Mouse (Mus musculus) CH12.LX (cell line): ENCODE data around the gene Farp1. TPM values are rescaled to one million over a fixed set of nuclear protein-coding genes. Genes with fewer than 3 reads are reported as not detected.

Source experiments
- DNase-seq: peaks from one replicate; pipeline ENCODE4 v3.0.0-alpha.2; 2013; ENCODE audit errors: extremely low read depth
- H3K27ac ChIP-seq: 2 replicates; pipeline ENCODE4 v1.5.1; 2012; ENCODE audit warnings: low read depth, mild to moderate bottlenecking, control low read depth, moderate library complexity; ENCODE audit not compliant: insufficient read depth
- H3K27me3 ChIP-seq: replicated peaks from 2 replicates; pipeline ENCODE3; 2012; ENCODE audit warnings: inconsistent platforms
- H3K36me3 ChIP-seq, 2 experiments: replicated peaks in 1 of 2; 2 replicates each; pipeline versions ENCODE3 to v1.6.1; 2012; ENCODE audit warnings: inconsistent platforms in 1 of 2, low read length in 1 of 2, mild to moderate bottlenecking in 1 of 2, mixed read lengths in 1 of 2, moderate library complexity in 1 of 2; ENCODE audit not compliant: control insufficient read depth in 1 of 2, insufficient read depth in 1 of 2
- H3K4me1 ChIP-seq, 2 experiments: 2 replicates each; pipeline ENCODE4 v1.6.1; 2012; ENCODE audit warnings: inconsistent platforms in 1 of 2, moderate library complexity in 1 of 2; ENCODE audit not compliant: insufficient read depth in 2 of 2, control insufficient read depth in 1 of 2
- H3K4me2 ChIP-seq: 2 replicates; pipeline ENCODE4 v1.6.1; 2012; ENCODE audit warnings: low read depth, mild to moderate bottlenecking, control low read depth; ENCODE audit not compliant: poor library complexity, insufficient read depth, severe bottlenecking
- H3K4me3 ChIP-seq, 3 experiments: fragments of 150-350 bp in 1 of 3; sonication (generic) in 1 of 3; replicated peaks in 1 of 3; 2 replicates each; pipeline versions ENCODE3 to v1.5.1; 2011 to 2012; ENCODE audit warnings: low read depth in 2 of 3, low read length in 2 of 3, mild to moderate bottlenecking in 2 of 3, moderate library complexity in 2 of 3, control low read depth in 1 of 3, improper control_type of control experiment in 1 of 3, inconsistent platforms in 1 of 3, mixed read lengths in 1 of 3; ENCODE audit not compliant: poor library complexity in 1 of 3
- H3K79me2 ChIP-seq: replicated peaks from 2 replicates; pipeline ENCODE4 v1.6.1; 2012; ENCODE audit warnings: mild to moderate bottlenecking, moderate library complexity; ENCODE audit not compliant: control insufficient read depth, poor library complexity, insufficient read depth, severe bottlenecking; ENCODE audit errors: extremely low read depth
- H3K9ac ChIP-seq: 2 replicates; pipeline ENCODE4 v1.6.1; 2012; ENCODE audit warnings: low read depth, mild to moderate bottlenecking, control low read depth, moderate library complexity; ENCODE audit not compliant: insufficient read depth
- H3K9me3 ChIP-seq: replicated peaks from 2 replicates; pipeline ENCODE3; 2012; ENCODE audit warnings: low read length, inconsistent platforms, mixed read lengths
- BHLHE40 ChIP-seq: IDR thresholded peaks from 2 replicates; pipeline ENCODE4 v1.6.1; 2011; ENCODE audit warnings: mild to moderate bottlenecking, low read depth, low read length, improper control_type of control experiment
- CHD1 ChIP-seq: IDR thresholded peaks from 2 replicates; pipeline ENCODE4 v1.6.1; 2012; ENCODE audit warnings: low read depth, low read length, improper control_type of control experiment, inconsistent platforms
- CHD2 ChIP-seq: IDR thresholded peaks from 2 replicates; pipeline ENCODE4 v1.6.1; 2011; ENCODE audit warnings: low read length, improper control_type of control experiment
- CTCF ChIP-seq, 2 experiments: IDR thresholded peaks in 1 of 2; conservative IDR thresholded peaks in 1 of 2; 2 replicates each; pipeline ENCODE4 v1.5.1; 2011 to 2012; ENCODE audit warnings: low read depth in 2 of 2, low read length in 2 of 2, improper control_type of control experiment in 1 of 2, inconsistent platforms in 1 of 2, mild to moderate bottlenecking in 1 of 2, moderate library complexity in 1 of 2
- E2F4 ChIP-seq: IDR thresholded peaks from 2 replicates; pipeline ENCODE4 v1.6.1; 2011; ENCODE audit warnings: low read depth, low read length, improper control_type of control experiment; ENCODE audit not compliant: insufficient replicate concordance
- ELF1 ChIP-seq: IDR thresholded peaks from 2 replicates; pipeline ENCODE4 v1.6.1; 2014; ENCODE audit warnings: low read depth, mild to moderate bottlenecking, inconsistent platforms, low read length, improper control_type of control experiment
- HCFC1 ChIP-seq: IDR thresholded peaks from 2 replicates; pipeline ENCODE4 v1.6.1; 2012; ENCODE audit warnings: low read depth, mild to moderate bottlenecking, inconsistent platforms, low read length, improper control_type of control experiment
- IRF4 ChIP-seq: IDR thresholded peaks from 2 replicates; pipeline ENCODE4 v1.6.1; 2014; ENCODE audit warnings: low read depth, mild to moderate bottlenecking, inconsistent platforms, low read length, improper control_type of control experiment
- JUN ChIP-seq: IDR thresholded peaks from 2 replicates; pipeline ENCODE4 v1.6.1; 2011; ENCODE audit warnings: low read depth, mild to moderate bottlenecking, low read length, improper control_type of control experiment, moderate library complexity; ENCODE audit not compliant: insufficient read depth
- MAFK ChIP-seq: IDR thresholded peaks from 2 replicates; pipeline ENCODE4 v1.6.1; 2011; ENCODE audit warnings: low read length, improper control_type of control experiment; ENCODE audit not compliant: insufficient replicate concordance
- MAZ ChIP-seq: IDR thresholded peaks from 2 replicates; pipeline ENCODE4 v1.6.1; 2012; ENCODE audit warnings: low read depth, mild to moderate bottlenecking, inconsistent platforms, low read length, improper control_type of control experiment, moderate library complexity
- MEF2A ChIP-seq: IDR thresholded peaks from 2 replicates; pipeline ENCODE4 v1.6.1; 2014; ENCODE audit warnings: low read depth, mild to moderate bottlenecking, inconsistent platforms, low read length, improper control_type of control experiment, borderline replicate concordance
- MXI1 ChIP-seq: IDR thresholded peaks from 2 replicates; pipeline ENCODE4 v1.6.1; 2011; ENCODE audit warnings: mild to moderate bottlenecking, low read depth, low read length, improper control_type of control experiment
- NELFE ChIP-seq: IDR thresholded peaks from 2 replicates; pipeline ENCODE4 v1.6.1; 2011; ENCODE audit warnings: low read depth, low read length, improper control_type of control experiment
- NRF1 ChIP-seq: IDR thresholded peaks from 2 replicates; pipeline ENCODE4 v1.6.1; 2014; ENCODE audit warnings: low read depth, mild to moderate bottlenecking, inconsistent platforms, low read length, improper control_type of control experiment, moderate library complexity
- PAX5 ChIP-seq: IDR thresholded peaks from 2 replicates; pipeline ENCODE4 v1.6.1; 2012; ENCODE audit warnings: low read length, inconsistent platforms, mixed read lengths
- POLR2A ChIP-seq: IDR thresholded peaks from 2 replicates; pipeline ENCODE4 v1.6.1; 2011; ENCODE audit warnings: low read depth, mild to moderate bottlenecking, improper control_type of control experiment, low read length
- POLR2AphosphoS2 ChIP-seq: IDR thresholded peaks from 2 replicates; pipeline ENCODE4 v1.6.1; 2011; ENCODE audit warnings: low read depth, low read length, improper control_type of control experiment
- SIN3A ChIP-seq: IDR thresholded peaks from 2 replicates; pipeline ENCODE4 v1.6.1; 2012; ENCODE audit warnings: low read length, improper control_type of control experiment, inconsistent platforms
- TBP ChIP-seq: conservative IDR thresholded peaks from 2 replicates; pipeline ENCODE4 v1.6.1; 2011; ENCODE audit warnings: low read depth, low read length, improper control_type of control experiment
- TCF12 ChIP-seq: IDR thresholded peaks from 2 replicates; pipeline ENCODE4 v1.6.1; 2014; ENCODE audit warnings: low read depth, mild to moderate bottlenecking, inconsistent platforms, low read length, improper control_type of control experiment
- ZC3H11A ChIP-seq: IDR thresholded peaks from 2 replicates; pipeline ENCODE4 v1.6.1; 2012; ENCODE audit warnings: low read depth, mild to moderate bottlenecking, inconsistent platforms, low read length, improper control_type of control experiment
- ZNF384 ChIP-seq: IDR thresholded peaks from 2 replicates; pipeline ENCODE4 v1.6.1; 2012; ENCODE audit warnings: low read depth, low read length, improper control_type of control experiment, inconsistent platforms
- dilution Hi-C: fragments of 300-500 bp; cut with MboI; formaldehyde crosslinking; loops from 2 replicates; pipeline ENCODE4 v1.14.3; 2020; ENCODE audit warnings: low sequenced_read_pairs; ENCODE audit not compliant: extremely low pct_unique_long_range_greater_than_20kb, extremely low pct_ligation_motif_present
- in situ Hi-C: fragments of 300-500 bp; cut with MboI; formaldehyde crosslinking; loops from 3 replicates; pipeline ENCODE4 v1.14.3; 2019; ENCODE audit warnings: low sequenced_read_pairs, low pct_ligation_motif_present, low pct_unique_long_range_greater_than_20kb, mixed read lengths
- polyA plus RNA-seq: library from polyadenylated mRNA; unstranded; fragments of >175 nt; gene quantifications from 2 replicates; pipeline ENCODE4 v1.2.1, GENCODE M21; 2012; ENCODE audit warnings: low read depth; ENCODE audit not compliant: insufficient read length
- total RNA-seq, 2 experiments: library from RNA; depleted of rRNA; stranded (reverse); fragments of 300-350 nt in 1 of 2; fragments of >200 nt in 1 of 2; gene quantifications; 2 replicates each; pipeline ENCODE4 v1.2.3; 2012 to 2014

The Farp1 gene
- total and polyA plus RNA-seq, 3 experiments, result 2.4 to 10.3 (median 2.5) TPM

DNA sequence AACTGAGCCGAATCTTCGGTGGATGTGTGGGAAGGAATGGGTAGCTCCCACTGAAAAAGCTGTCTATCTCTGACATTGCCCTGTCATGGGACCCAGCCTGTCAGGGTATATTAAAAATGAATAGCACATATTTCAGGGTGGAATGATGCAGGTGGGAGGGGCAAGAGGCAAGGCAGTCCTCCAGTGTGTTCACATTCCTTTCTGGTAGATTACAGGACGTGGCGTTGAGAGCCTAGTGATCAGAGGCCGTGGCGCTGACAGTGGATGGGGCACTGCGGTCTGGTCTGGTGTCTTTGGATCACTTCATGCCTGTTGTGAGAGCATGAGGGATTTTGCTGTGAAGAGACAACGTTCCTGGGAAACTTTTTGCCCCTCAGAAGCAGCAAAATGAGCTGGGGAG is 64.1 kb downstream of the Farp1 start:
- dilution Hi-C loops (no loop called here), in situ Hi-C loops (no loop called here)
- DNase-seq, result no peak
- Histone ChIP-seq H3K27ac (no peak overlapping the region), H3K36me3 (peaks cover 0 to 22% of the 10 kb centered on the region in 2 experiments), H3K4me3 (no peak overlapping the region), H3K9ac (no peak overlapping the region), H3K27me3 (no peaks in the 10 kb centered on the region), H3K4me2 (no peak overlapping the region), H3K4me1 (peaks cover 5 to 45% of the 10 kb centered on the region in 2 experiments; a peak in 3 of 4 replicates), H3K79me2 (no peaks in the 10 kb centered on the region), H3K9me3 (no peaks in the 10 kb centered on the region)
- TF ChIP-seq SIN3A (no peak), MXI1 (no peak), HCFC1 (no peak), CHD1 (no peak), POLR2AphosphoS2 (no peak), POLR2A (no peak), ELF1 (no peak), MAZ (no peak), ZC3H11A (no peak), CHD2 (no peak), MAFK (no peak)

DNA sequence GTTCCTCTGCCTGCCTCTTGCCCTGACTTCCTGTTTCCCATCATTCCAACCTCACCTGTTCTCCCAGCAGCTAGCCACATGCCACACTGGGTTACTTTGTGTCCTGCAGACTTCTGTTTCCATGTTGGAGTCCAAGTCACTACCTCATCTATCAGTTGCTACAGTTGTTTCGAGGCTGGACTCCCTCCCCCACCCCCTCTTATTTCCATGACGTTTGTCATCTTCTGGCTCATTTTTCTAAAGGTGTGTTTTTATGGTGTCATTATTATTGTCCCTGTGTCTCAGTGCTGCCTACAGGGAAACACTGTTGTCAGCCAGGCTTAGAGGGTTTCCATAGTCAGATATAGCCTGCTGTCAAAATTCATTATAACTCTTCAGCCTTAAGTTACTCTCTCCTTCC is 64.9 kb downstream of the Farp1 start:
- Histone ChIP-seq H3K9ac (no peak overlapping the region), H3K79me2 (no peaks in the 10 kb centered on the region), H3K36me3 (peaks cover 0 to 25% of the 10 kb centered on the region in 2 experiments), H3K4me1 (peaks cover 5 to 45% of the 10 kb centered on the region in 2 experiments; a peak in 3 of 4 replicates), H3K4me2 (no peak overlapping the region), H3K9me3 (no peaks in the 10 kb centered on the region), H3K4me3 (no peak overlapping the region), H3K27me3 (no peaks in the 10 kb centered on the region), H3K27ac (no peak overlapping the region)
- no peak for TF ChIP-seq PAX5
- no peak for TF ChIP-seq JUN
- no peak for TF ChIP-seq ZNF384
- no peak for TF ChIP-seq CTCF (conservative IDR thresholded peaks at IDR 0.05 in 1 of 2, IDR thresholded peaks at IDR 0.05 in 1 of 2; ENCODE audit: low read depth in 2 of 2, low read length in 2 of 2)
- no peak for TF ChIP-seq NELFE
- TF ChIP-seq TCF12, result no peak
- TF ChIP-seq IRF4, result no peak
- TF ChIP-seq POLR2A, result no peak
- TF ChIP-seq ZC3H11A, result no peak
- no peak for TF ChIP-seq MAFK
- TF ChIP-seq E2F4, result no peak
- TF ChIP-seq NRF1, result no peak
- no peak for TF ChIP-seq MEF2A
- no peak for TF ChIP-seq MXI1
- no peak for TF ChIP-seq TBP
- no peak for TF ChIP-seq MAZ
- no peak for TF ChIP-seq BHLHE40
- dilution Hi-C loops, result no loop called here
- in situ Hi-C loops, result no loop called here
- no peak for DNase-seq
